29 mouse cellular contexts compared by ENCODE assay signal in genomic region chr17:43265944-43266343, GRCm38 (mm10). TPM values are rescaled to one million over a fixed set of nuclear protein-coding genes. Genes with fewer than 3 reads are reported as not detected.
A peak's percentile ranks its signal among the peaks of the same experiment; 100 is the strongest.
DNase-seq lines count a peak whose midpoint lies in the region; ATAC-seq and TF ChIP-seq lines count a peak whose summit lies in the region.
"Had no signal": no experiment of that assay in that cellular context is flagged by ENCODE, and none has a peak within 500 bp of the region (broad histone marks: within the 10 kb centered on the region; RNA-seq: fewer than 3 reads in every experiment).

No protein-coding gene starts in this region.

- TF ChIP-seq CTCF in hindbrain, postnatal 0 days (IDR thresholded peaks at IDR 0.05; ENCODE audit: low read depth), result no peak

- no peak overlapping the region for H3K4me2 ChIP-seq in embryonic facial prominence, embryonic 12.5 days (replicated peaks)
- H3K4me2 ChIP-seq in forebrain, embryonic 15.5 days (replicated peaks), result no peak overlapping the region
- H3K4me2 ChIP-seq in forebrain, embryonic 11.5 days (ENCODE audit: low read depth, low read length, severe bottlenecking), result no peak overlapping the region
- no peak overlapping the region for H3K4me2 ChIP-seq in hindbrain, embryonic 13.5 days
- H3K4me2 ChIP-seq in hindbrain, postnatal 0 days (ENCODE audit: low read depth, low read length), result no peak overlapping the region
- no peak overlapping the region for H3K4me2 ChIP-seq in neural tube, embryonic 13.5 days

- H3K4me3 ChIP-seq in embryonic facial prominence, embryonic 12.5 days, result no peak overlapping the region
- H3K4me3 ChIP-seq in embryonic facial prominence, embryonic 10.5 days, result no peak overlapping the region
- H3K4me3 ChIP-seq in forebrain, embryonic 15.5 days, result no peak overlapping the region
- no peak overlapping the region for H3K4me3 ChIP-seq in forebrain, embryonic 11.5 days (ENCODE audit: low read depth, low read length)
- no peak overlapping the region for H3K4me3 ChIP-seq in hindbrain, embryonic 13.5 days
- H3K4me3 ChIP-seq in hindbrain, postnatal 0 days (ENCODE audit: low read length), result no peak overlapping the region
- H3K4me3 ChIP-seq in neural tube, embryonic 13.5 days, result no peak overlapping the region
- H3K4me3 ChIP-seq: heart, adult 2 months; hindbrain, embryonic 15.5 days; intestine, embryonic 15.5 days had no signal

- H3K9ac ChIP-seq in embryonic facial prominence, embryonic 12.5 days, result no peak overlapping the region
- no peak overlapping the region for H3K9ac ChIP-seq in forebrain, embryonic 15.5 days (replicated peaks)
- H3K9ac ChIP-seq in forebrain, embryonic 11.5 days (ENCODE audit: low read length), result no peak overlapping the region
- no peak overlapping the region for H3K9ac ChIP-seq in hindbrain, embryonic 13.5 days
- H3K9ac ChIP-seq in hindbrain, postnatal 0 days (replicated peaks; ENCODE audit: low read length), result no peak overlapping the region
- no peak overlapping the region for H3K9ac ChIP-seq in neural tube, embryonic 13.5 days
- H3K9ac ChIP-seq: embryonic facial prominence, embryonic 15.5 days; hindbrain, embryonic 15.5 days; intestine, embryonic 15.5 days had no signal

- no peaks in the 10 kb centered on the region for H3K4me1 ChIP-seq in embryonic facial prominence, embryonic 12.5 days
- H3K4me1 ChIP-seq in embryonic facial prominence, embryonic 10.5 days, result peaks cover 5% of the 10 kb centered on the region; the same call in 1 of the 2 replicates
- H3K4me1 ChIP-seq in forebrain, embryonic 15.5 days, result 0 out of 2 replicates have a peak, but pooled peaks cover 2% of the 10 kb centered on the region
- peaks cover 3% of the 10 kb centered on the region; the same call in 1 of the 2 replicates for H3K4me1 ChIP-seq in forebrain, embryonic 11.5 days (replicated peaks; ENCODE audit: control insufficient read depth, insufficient read depth, low read length)
- H3K4me1 ChIP-seq in hindbrain, embryonic 13.5 days (replicated peaks), result 0 out of 2 replicates have a peak, but pooled peaks cover 2% of the 10 kb centered on the region
- no peaks in the 10 kb centered on the region for H3K4me1 ChIP-seq in hindbrain, postnatal 0 days (ENCODE audit: insufficient read depth, low read length)
- H3K4me1 ChIP-seq in neural tube, embryonic 13.5 days (replicated peaks), result 0 out of 2 replicates have a peak, but pooled peaks cover 3% of the 10 kb centered on the region
- H3K4me1 ChIP-seq: intestine, embryonic 15.5 days had no signal

- no peak for DNase-seq in embryonic facial prominence, embryonic 10.5 days (ENCODE audit: low spot score)
- DNase-seq in forebrain, embryonic 11.5 days (ENCODE audit: low spot score), result no peak
- no peak for DNase-seq in hindbrain, postnatal 0 days (ENCODE audit: low spot score)
- DNase-seq in neural tube, embryonic 10.5 days (ENCODE audit: extremely low spot score, low spot score), result no peak
- DNase-seq: adrenal gland, postnatal 25 days; cerebellum, adult 8-10 months; cerebellum, postnatal 10 days; cerebellum, postnatal 36 days had no signal

- 95% methylated on average over 6 of the region's 6 CpGs for WGBS in embryonic facial prominence, embryonic 12.5 days
- WGBS in embryonic facial prominence, embryonic 10.5 days, result 93% methylated on average over 6 of the region's 6 CpGs
- 95% methylated on average over 6 of the region's 6 CpGs for WGBS in forebrain, embryonic 15.5 days
- 92% methylated on average over 6 of the region's 6 CpGs for WGBS in forebrain, embryonic 11.5 days
- WGBS in hindbrain, embryonic 13.5 days, result 95% methylated on average over 6 of the region's 6 CpGs
- WGBS in hindbrain, postnatal 0 days, result 95% methylated on average over 6 of the region's 6 CpGs
- WGBS in neural tube, embryonic 13.5 days, result 95% methylated on average over 6 of the region's 6 CpGs

- no peaks in the 10 kb centered on the region for H3K36me3 ChIP-seq in embryonic facial prominence, embryonic 12.5 days
- H3K36me3 ChIP-seq in embryonic facial prominence, embryonic 10.5 days (replicated peaks), result no peaks in the 10 kb centered on the region
- no peaks in the 10 kb centered on the region for H3K36me3 ChIP-seq in forebrain, embryonic 15.5 days
- H3K36me3 ChIP-seq in forebrain, embryonic 11.5 days (ENCODE audit: control insufficient read depth, insufficient read depth, low read length), result no peaks in the 10 kb centered on the region
- H3K36me3 ChIP-seq in hindbrain, embryonic 13.5 days, result no peaks in the 10 kb centered on the region
- H3K36me3 ChIP-seq in hindbrain, postnatal 0 days (ENCODE audit: insufficient read depth, low read length), result no peaks in the 10 kb centered on the region
- no peaks in the 10 kb centered on the region for H3K36me3 ChIP-seq in neural tube, embryonic 13.5 days
- H3K36me3 ChIP-seq: embryonic facial prominence, embryonic 15.5 days; heart, embryonic 10.5 days; heart, embryonic 13.5 days; hindbrain, embryonic 15.5 days; intestine, embryonic 15.5 days had no signal

- 0 out of 2 replicates have a peak, but pooled peaks have one; percentile 47 for ATAC-seq in embryonic facial prominence, embryonic 12.5 days (ENCODE audit: insufficient number of reproducible peaks, insufficient read depth, low FRiP score, low TSS enrichment)
- ATAC-seq in forebrain, embryonic 15.5 days (replicated peaks), result peak; percentile 15; the same call in 1 of the 2 replicates
- ATAC-seq in forebrain, embryonic 11.5 days (replicated peaks; ENCODE audit: low FRiP score), result no peak
- peak; percentile 23 for ATAC-seq in hindbrain, embryonic 13.5 days (ENCODE audit: low FRiP score)
- no peak for ATAC-seq in hindbrain, postnatal 0 days
- 0 out of 2 replicates have a peak, but pooled peaks have one; percentile 34 for ATAC-seq in neural tube, embryonic 13.5 days (ENCODE audit: low read depth)

- peaks cover 11% of the 10 kb centered on the region; the same call in 1 of the 2 replicates for H3K9me3 ChIP-seq in embryonic facial prominence, embryonic 12.5 days
- peaks cover 6% of the 10 kb centered on the region; the same call in 1 of the 2 replicates for H3K9me3 ChIP-seq in embryonic facial prominence, embryonic 10.5 days
- no peaks in the 10 kb centered on the region; the same call in 1 of the 2 replicates for H3K9me3 ChIP-seq in forebrain, embryonic 15.5 days
- H3K9me3 ChIP-seq in forebrain, embryonic 11.5 days (ENCODE audit: control insufficient read depth, low read length), result no peaks in the 10 kb centered on the region
- H3K9me3 ChIP-seq in hindbrain, embryonic 13.5 days, result peaks cover 9% of the 10 kb centered on the region; the same call in 1 of the 2 replicates
- H3K9me3 ChIP-seq in hindbrain, postnatal 0 days (ENCODE audit: low read length), result peaks cover 5% of the 10 kb centered on the region; the same call in 1 of the 2 replicates
- H3K9me3 ChIP-seq in neural tube, embryonic 13.5 days, result peaks cover 7% of the 10 kb centered on the region
- H3K9me3 ChIP-seq: hindbrain, embryonic 15.5 days; intestine, embryonic 15.5 days had no signal

- H3K27me3 ChIP-seq in embryonic facial prominence, embryonic 12.5 days, result no peaks in the 10 kb centered on the region
- H3K27me3 ChIP-seq in embryonic facial prominence, embryonic 10.5 days (replicated peaks; ENCODE audit: low read depth, poor library complexity, severe bottlenecking), result no peaks in the 10 kb centered on the region
- H3K27me3 ChIP-seq in forebrain, embryonic 15.5 days, result no peaks in the 10 kb centered on the region
- no peaks in the 10 kb centered on the region for H3K27me3 ChIP-seq in forebrain, embryonic 11.5 days (ENCODE audit: control insufficient read depth, insufficient read depth, low read length)
- H3K27me3 ChIP-seq in hindbrain, embryonic 13.5 days, result no peaks in the 10 kb centered on the region
- no peaks in the 10 kb centered on the region for H3K27me3 ChIP-seq in hindbrain, postnatal 0 days (ENCODE audit: insufficient read depth, low read length)
- no peaks in the 10 kb centered on the region for H3K27me3 ChIP-seq in neural tube, embryonic 13.5 days
- H3K27me3 ChIP-seq: embryonic facial prominence, embryonic 15.5 days; heart, embryonic 13.5 days; hindbrain, embryonic 15.5 days; intestine, embryonic 15.5 days had no signal

- H3K27ac ChIP-seq in embryonic facial prominence, embryonic 12.5 days, result no peak overlapping the region
- no peak overlapping the region for H3K27ac ChIP-seq in embryonic facial prominence, embryonic 10.5 days (replicated peaks)
- no peak overlapping the region for H3K27ac ChIP-seq in forebrain, embryonic 15.5 days (replicated peaks)
- H3K27ac ChIP-seq in forebrain, embryonic 11.5 days (ENCODE audit: low read depth, low read length), result no peak overlapping the region
- no peak overlapping the region for H3K27ac ChIP-seq in hindbrain, embryonic 13.5 days
- no peak overlapping the region for H3K27ac ChIP-seq in hindbrain, postnatal 0 days
- no peak overlapping the region for H3K27ac ChIP-seq in neural tube, embryonic 13.5 days (replicated peaks)
- H3K27ac ChIP-seq: embryonic facial prominence, embryonic 15.5 days; gastrocnemius, adult 2 months; heart, adult 2 months; heart, embryonic 10.5 days; heart, embryonic 13.5 days; hindbrain, embryonic 15.5 days; intestine, embryonic 15.5 days had no signal

RNA-seq across cellular contexts. Expression of gene Adgrf1, which starts 4.2 kb away (rescaled TPM):
- not detected in 2 replicates for polyA plus RNA-seq in embryonic facial prominence, embryonic 12.5 days (2016; fragmentation: Nextera tagmentation; extraction: Ambion mirVana)
- not detected in 2 replicates for polyA plus RNA-seq in embryonic facial prominence, embryonic 10.5 days (2016; fragmentation: Nextera tagmentation; extraction: Ambion mirVana)
- not detected in 2 replicates for polyA plus RNA-seq in forebrain, embryonic 15.5 days (2015; fragmentation: Nextera tagmentation; extraction: Ambion mirVana)
- polyA plus RNA-seq in forebrain, embryonic 11.5 days (2014; fragmentation: Nextera tagmentation; extraction: Ambion mirVana), result not detected in 2 replicates
- polyA plus RNA-seq in hindbrain, embryonic 13.5 days (2015; fragmentation: Nextera tagmentation; extraction: Ambion mirVana), result not detected in 2 replicates
- total RNA-seq in hindbrain, postnatal 0 days (2014; rRNA removed), result 0.11 TPM in 1 of 2 replicates, not detected in the other
- not detected in 2 replicates for polyA plus RNA-seq in hindbrain, postnatal 0 days (2015; fragmentation: Nextera tagmentation; extraction: Ambion mirVana)
- not detected in 2 replicates for polyA plus RNA-seq in neural tube, embryonic 13.5 days (2015; fragmentation: Nextera tagmentation; extraction: Ambion mirVana)
- total RNA-seq: adrenal gland, adult 8-10 months; adrenal gland, postnatal 25 days; ES-E14; gastrocnemius, adult 2 months; gastrocnemius, postnatal 4 days; heart, adult 2 months; heart, postnatal 25 days; hematopoietic stem cell, adult 5-6 weeks had no signal
- polyA plus RNA-seq: activated CD4-positive, CD25-positive, alpha-beta regulatory T cell, adult 4 months; brain, embryonic 14.5 days; embryonic facial prominence, embryonic 11.5 days; forebrain, embryonic 16.5 days; heart, embryonic 16.5 days; hindbrain, embryonic 15.5 days had no signal

Comparison
In these comparisons a context has a peak if more than half of its experiments do, and no peak if none do; other contexts are left out.
1. ATAC-seq: peak in embryonic facial prominence, embryonic 12.5 days (single experiment), forebrain, embryonic 15.5 days (single experiment), hindbrain, embryonic 13.5 days (single experiment) and neural tube, embryonic 13.5 days (single experiment); none in forebrain, embryonic 11.5 days (single experiment) and hindbrain, postnatal 0 days (single experiment).